Mouse (Mus musculus) C3H10T1/2 (cell line): ENCODE data around the gene Gm21773. TPM values are rescaled to one million over a fixed set of nuclear protein-coding genes. Genes with fewer than 3 reads are reported as not detected.

Experiments
- polyA plus RNA-seq, 2 experiments: library from polyadenylated mRNA; unstranded; fragments of >200 nt; fragmentation: generic; extraction: Trizol; gene quantifications; one replicate each; pipeline ENCODE4 v1.2.1; 2012; ENCODE audit warnings: missing spikeins in 2 of 2

The Gm21773 gene
- not detected for polyA plus RNA-seq

DNA sequence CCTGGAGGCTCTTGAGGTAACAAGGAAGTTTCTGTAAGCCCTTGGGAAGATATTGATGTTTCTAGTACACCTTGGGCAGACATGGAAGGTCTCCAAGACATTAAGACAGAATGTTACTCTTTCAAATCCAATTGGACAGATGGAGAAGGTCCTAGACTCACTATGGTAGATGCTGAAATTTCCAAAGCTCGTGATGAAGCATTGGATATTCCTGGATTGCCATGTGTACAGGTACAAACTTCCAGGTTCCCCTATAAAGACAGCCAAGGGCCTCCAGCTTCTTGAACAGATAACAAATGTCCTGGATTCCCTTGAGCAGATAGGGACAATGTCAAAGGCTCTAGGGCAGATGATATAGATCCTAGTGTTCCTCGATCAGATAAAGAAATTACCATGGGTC lies at the start of gene Gm21773:
Gene Gm21773, minus strand, starts transcription at position 101 of the 400 bp plus-strand sequence.

